Mouse (Mus musculus) spleen, postnatal 36 days (tissue): ENCODE results near the gene Casp3.
A peak's percentile ranks its signal among the peaks of the same experiment; 100 is the strongest.

Experiments used
- DNase-seq, 2 experiments: peaks; one replicate each; pipeline ENCODE4 v3.0.0; 2022; ENCODE audit warnings: low spot score in 2 of 2, mixed read lengths in 1 of 2

Casp3 gene

GRCm38 (mm10) chr8:46680671-46681365 is 63.7 kb downstream of the Casp3 start:
- DNase-seq, result no peak

GRCm38 (mm10) chr8:46686664-46687336 is 69.7 kb downstream of the Casp3 start:
- DNase-seq, result peak; percentile 91 to 93
